Mouse (Mus musculus): ENCODE measurements at regions not wholly inside any gene's neighbourhood (a gene's known extent, or its start where the extent isn't known, plus 50 kb on each side); places are given as distances from the start of the nearest gene placed in this dataset.
A peak's percentile ranks its signal among the peaks of the same experiment; 100 is the strongest.

DNA sequence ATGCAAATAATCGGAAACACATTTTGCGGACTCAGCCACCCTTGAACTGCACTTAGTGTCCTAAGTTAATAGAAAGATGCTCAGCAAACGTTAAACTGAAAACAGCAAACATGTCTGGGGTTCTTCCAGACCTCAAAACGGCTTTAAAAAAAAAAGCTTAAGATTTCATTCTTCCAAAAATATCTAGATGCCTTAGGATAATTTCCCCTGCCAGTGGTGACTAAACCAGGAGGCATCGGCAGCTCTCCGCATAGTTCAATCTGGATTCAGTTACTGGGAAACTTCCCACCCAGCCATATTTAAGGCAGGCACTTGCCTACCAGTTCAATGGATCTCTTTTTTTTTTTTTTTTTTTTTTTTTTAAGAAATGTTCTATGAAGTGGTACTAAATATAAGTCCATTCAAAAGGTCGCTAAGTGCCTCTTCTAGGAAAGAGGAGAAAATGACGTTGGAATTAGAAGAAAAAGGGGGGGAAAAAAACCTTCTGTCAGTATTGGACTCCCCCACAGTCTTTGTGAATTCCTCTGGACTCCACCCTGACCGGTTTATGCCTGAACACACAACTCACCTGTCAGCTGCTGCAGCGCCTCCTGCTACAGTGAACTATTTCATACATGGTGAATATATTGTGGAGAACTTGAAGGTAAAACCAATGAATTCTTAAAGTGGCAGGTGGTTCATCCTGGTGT is 145.7 kb upstream of the Dapk1 start:
- Histone ChIP-seq H3K9ac (ENCODE audit: low read depth, low read length) (no peak overlapping the region), H3K4me2 (replicated peaks; ENCODE audit: low read depth) (no peak overlapping the region), H3K27me3 (replicated peaks; ENCODE audit: control insufficient read depth, insufficient read depth, low read length) (no peaks in the 10 kb centered on the region), H3K4me3 (ENCODE audit: low read depth, low read length) (no peak overlapping the region), H3K27ac (ENCODE audit: low read depth, low read length) (no peak overlapping the region), H3K9me3 (ENCODE audit: control insufficient read depth) (no peaks in the 10 kb centered on the region), H3K36me3 (ENCODE audit: control insufficient read depth, insufficient read depth) (no peaks in the 10 kb centered on the region), H3K4me1 (replicated peaks; ENCODE audit: control insufficient read depth, insufficient read depth, low read length) (no peaks in the 10 kb centered on the region)
- no peak for TF ChIP-seq CTCF (IDR thresholded peaks at IDR 0.05; ENCODE audit: low read depth)
- WGBS = 73% methylated on average over 10 of the region's 10 CpGs
- no peak for ATAC-seq

DNA sequence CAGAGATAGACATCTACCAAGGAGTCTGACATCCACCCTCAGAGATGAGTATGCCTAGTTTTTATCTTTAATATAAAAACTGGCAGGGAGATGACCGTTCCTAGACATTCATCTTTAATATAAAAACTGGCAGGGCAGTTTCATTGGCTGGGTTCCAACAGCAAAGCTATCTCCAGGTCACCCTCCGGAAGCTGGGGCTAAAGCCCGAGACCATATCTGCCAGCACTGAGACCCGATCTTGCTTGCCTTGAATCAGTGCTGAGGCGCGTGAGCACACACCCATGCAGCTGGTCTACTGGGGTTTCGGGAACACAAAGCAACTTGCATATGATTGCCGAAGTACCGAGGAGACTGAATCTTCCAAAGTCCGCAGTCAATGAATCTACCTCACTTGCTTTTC is 144.5 kb upstream of the Dapk1 start:
- no peak for TF ChIP-seq CTCF (IDR thresholded peaks at IDR 0.05; ENCODE audit: low read depth)
- Histone ChIP-seq H3K4me1 (replicated peaks; ENCODE audit: control insufficient read depth, insufficient read depth, low read length) (no peaks in the 10 kb centered on the region), H3K36me3 (ENCODE audit: control insufficient read depth, insufficient read depth) (no peaks in the 10 kb centered on the region), H3K27me3 (replicated peaks; ENCODE audit: control insufficient read depth, insufficient read depth, low read length) (no peaks in the 10 kb centered on the region), H3K9me3 (ENCODE audit: control insufficient read depth) (no peaks in the 10 kb centered on the region), H3K9ac (ENCODE audit: low read depth, low read length) (no peak overlapping the region), H3K27ac (ENCODE audit: low read depth, low read length) (no peak overlapping the region), H3K4me3 (ENCODE audit: low read depth, low read length) (no peak overlapping the region), H3K4me2 (replicated peaks; ENCODE audit: low read depth) (no peak overlapping the region)
- 88% methylated on average over 10 of the region's 10 CpGs for WGBS
- ATAC-seq = no peak

DNA sequence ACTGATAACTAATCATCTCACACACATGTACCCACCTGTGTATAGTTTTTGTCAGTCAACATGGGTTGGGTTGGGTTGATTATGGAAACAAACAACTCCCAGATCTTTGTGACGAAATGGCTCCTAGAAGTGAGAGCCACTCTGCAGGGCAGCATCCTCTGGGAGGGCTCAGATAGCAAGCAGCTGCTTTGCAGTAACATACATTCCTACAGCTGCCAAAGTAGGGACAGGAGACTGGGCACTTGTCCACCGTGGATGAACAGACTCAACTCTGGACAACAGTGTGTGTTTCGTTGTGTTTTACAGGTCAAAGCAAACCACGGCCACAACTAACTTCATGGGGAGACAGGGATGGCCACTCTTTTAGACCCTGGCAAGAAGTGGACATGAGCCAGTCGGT is 142.7 kb upstream of the Dapk1 start:
- Histone ChIP-seq H3K4me2 (replicated peaks; ENCODE audit: low read depth) (no peak overlapping the region), H3K9me3 (ENCODE audit: control insufficient read depth) (no peaks in the 10 kb centered on the region), H3K4me1 (replicated peaks; ENCODE audit: control insufficient read depth, insufficient read depth, low read length) (no peaks in the 10 kb centered on the region), H3K4me3 (ENCODE audit: low read depth, low read length) (no peak overlapping the region), H3K36me3 (ENCODE audit: control insufficient read depth, insufficient read depth) (no peaks in the 10 kb centered on the region), H3K27ac (ENCODE audit: low read depth, low read length) (no peak overlapping the region), H3K9ac (ENCODE audit: low read depth, low read length) (no peak overlapping the region), H3K27me3 (replicated peaks; ENCODE audit: control insufficient read depth, insufficient read depth, low read length) (no peaks in the 10 kb centered on the region)
- no peak for TF ChIP-seq CTCF (IDR thresholded peaks at IDR 0.05; ENCODE audit: low read depth)
- WGBS = 83% methylated on average over 5 of the region's 5 CpGs
- ATAC-seq = no peak

DNA sequence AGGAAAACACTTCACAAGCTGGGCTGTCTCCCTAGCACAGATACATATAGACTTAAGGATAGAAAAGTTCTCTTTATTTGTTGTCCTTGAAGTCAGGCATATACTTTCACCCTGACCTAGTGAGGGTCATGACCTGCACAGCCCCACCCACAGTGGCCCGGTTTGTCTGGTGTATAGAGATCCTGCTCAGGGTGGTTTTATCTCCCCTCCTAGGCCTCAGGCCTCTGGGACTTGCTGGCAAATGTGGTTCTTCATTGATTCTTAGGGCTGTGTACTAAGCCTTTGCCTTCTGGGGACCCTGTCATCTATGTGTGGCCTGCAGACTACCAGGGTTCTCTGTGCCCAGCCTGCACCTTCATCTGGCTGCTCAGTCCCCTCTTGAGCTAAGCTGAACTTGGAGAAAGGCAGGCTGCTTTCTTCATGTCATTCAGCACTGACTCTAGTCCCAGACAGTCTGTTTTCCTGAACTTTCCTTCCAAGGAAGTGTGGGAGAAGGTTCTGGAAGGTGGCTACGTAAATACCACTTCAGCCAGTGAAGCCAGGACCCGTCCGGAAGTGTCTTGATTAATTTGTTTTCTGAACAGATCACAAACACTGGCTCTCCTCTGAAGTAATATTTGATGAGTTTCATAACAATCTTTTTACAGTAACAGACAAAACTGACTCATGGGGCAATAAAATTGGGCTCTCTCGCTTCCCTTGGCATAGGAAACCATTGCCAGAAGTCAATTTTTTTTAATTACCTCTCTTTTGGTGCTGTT is 135.0 kb upstream of the Dapk1 start:
- no peaks in the 10 kb centered on the region for H3K4me1 ChIP-seq (replicated peaks; ENCODE audit: control insufficient read depth, insufficient read depth, low read length)

DNA sequence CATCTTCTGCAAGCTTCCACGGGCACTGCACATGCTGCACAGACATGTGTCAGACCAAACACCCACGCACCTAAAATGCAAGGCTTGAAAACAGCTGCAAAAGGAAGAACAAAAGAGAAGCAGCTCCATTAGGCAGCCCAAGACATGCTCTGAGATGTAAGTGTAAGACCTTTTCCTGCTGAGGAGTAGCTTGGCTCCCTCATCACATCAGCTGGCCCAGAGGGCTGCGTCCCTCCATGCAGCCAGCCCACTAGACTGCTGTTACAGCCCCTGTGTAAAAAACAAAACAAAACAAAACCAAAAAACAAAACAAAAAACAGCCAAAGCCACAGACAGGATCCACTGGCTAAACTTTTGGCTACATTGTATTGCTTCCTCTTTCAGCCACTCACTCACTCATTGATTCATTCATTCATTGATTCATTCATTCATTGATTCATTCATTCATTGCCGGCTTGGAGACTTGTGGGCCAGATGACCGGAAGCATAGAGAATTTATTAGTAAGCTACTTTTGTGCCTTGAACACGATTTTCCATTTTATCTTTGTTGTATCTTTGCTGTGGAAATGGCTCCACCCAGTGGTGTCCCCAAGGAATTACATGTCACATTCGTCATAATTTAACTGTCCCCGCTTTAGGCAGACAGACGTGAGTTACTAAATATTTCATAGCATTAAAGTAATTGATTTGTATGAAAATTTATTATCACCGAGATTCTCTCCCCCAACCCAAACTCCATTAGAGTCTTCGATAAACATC is 133.7 kb upstream of the Dapk1 start:
- peak; percentile 90 for TF ChIP-seq CTCF (IDR thresholded peaks at IDR 0.05; ENCODE audit: low read depth)
- 24% methylated on average over 11 of the region's 11 CpGs for WGBS
- no peak overlapping the region for H3K27ac ChIP-seq (ENCODE audit: low read depth, low read length)
- H3K4me2 ChIP-seq (replicated peaks; ENCODE audit: low read depth) = no peak overlapping the region
- no peaks in the 10 kb centered on the region for H3K27me3 ChIP-seq (replicated peaks; ENCODE audit: control insufficient read depth, insufficient read depth, low read length)
- H3K4me1 ChIP-seq (replicated peaks; ENCODE audit: control insufficient read depth, insufficient read depth, low read length) = no peaks in the 10 kb centered on the region
- no peak overlapping the region for H3K9ac ChIP-seq (ENCODE audit: low read depth, low read length)
- H3K4me3 ChIP-seq (ENCODE audit: low read depth, low read length) = no peak overlapping the region
- no peaks in the 10 kb centered on the region for H3K9me3 ChIP-seq (ENCODE audit: control insufficient read depth)
- no peak for ATAC-seq
- no peaks in the 10 kb centered on the region for H3K36me3 ChIP-seq (ENCODE audit: control insufficient read depth, insufficient read depth)

More for the DNA sequence above, 135.0 kb upstream of the Dapk1 start:
- H3K4me2 ChIP-seq (replicated peaks; ENCODE audit: low read depth) = no peak overlapping the region
- no peak overlapping the region for H3K9ac ChIP-seq (ENCODE audit: low read depth, low read length)
- no peaks in the 10 kb centered on the region for H3K27me3 ChIP-seq (replicated peaks; ENCODE audit: control insufficient read depth, insufficient read depth, low read length)
- H3K36me3 ChIP-seq (ENCODE audit: control insufficient read depth, insufficient read depth) = no peaks in the 10 kb centered on the region
- no peaks in the 10 kb centered on the region for H3K9me3 ChIP-seq (ENCODE audit: control insufficient read depth)
- H3K27ac ChIP-seq (ENCODE audit: low read depth, low read length) = no peak overlapping the region
- WGBS = 70% methylated on average over 5 of the region's 5 CpGs
- no peak for TF ChIP-seq CTCF (IDR thresholded peaks at IDR 0.05; ENCODE audit: low read depth)
- no peak overlapping the region for H3K4me3 ChIP-seq (ENCODE audit: low read depth, low read length)
- ATAC-seq = no peak
